Mouse (Mus musculus) hindbrain, postnatal 0 days (tissue): ENCODE data around the gene Atrnl1. TPM values are rescaled to one million over a fixed set of nuclear protein-coding genes. Genes with fewer than 3 reads are reported as not detected.
A peak's percentile ranks its signal among the peaks of the same experiment; 100 is the strongest.

ENCODE experiments used
- ATAC-seq: fragments of 200-750 bp; cut with Nextera tagmentation; 2 replicates; pipeline ENCODE4 v1.8.0; 2017; ENCODE audit warnings: mild to moderate bottlenecking, moderate TSS enrichment, moderate library complexity
- DNase-seq: peaks from one replicate; pipeline ENCODE4 v3.0.0-alpha.2; 2015; ENCODE audit warnings: low spot score
- H3K27ac ChIP-seq: fragments of 300-500 bp; sonication (generic); 2 replicates; pipeline ENCODE4 v1.5.1; 2014; ENCODE audit warnings: mild to moderate bottlenecking
- H3K27me3 ChIP-seq: fragments of 300-500 bp; sonication (generic); 2 replicates; pipeline ENCODE4 v1.6.1; 2014; ENCODE audit warnings: low read length, mixed read lengths; ENCODE audit not compliant: insufficient read depth
- H3K36me3 ChIP-seq: fragments of 300-500 bp; sonication (generic); 2 replicates; pipeline ENCODE4 v1.6.1; 2014; ENCODE audit warnings: low read length, mixed read lengths; ENCODE audit not compliant: insufficient read depth
- H3K4me1 ChIP-seq: fragments of 300-500 bp; sonication (generic); 2 replicates; pipeline ENCODE4 v1.6.1; 2014; ENCODE audit warnings: antibody characterized with exemption, low read length, mixed read lengths; ENCODE audit not compliant: insufficient read depth
- H3K4me2 ChIP-seq: fragments of 300-500 bp; sonication (generic); 2 replicates; pipeline ENCODE4 v1.6.1; 2014; ENCODE audit warnings: low read depth, mild to moderate bottlenecking, low read length, moderate library complexity, mixed read lengths
- H3K4me3 ChIP-seq: fragments of 300-500 bp; sonication (generic); 2 replicates; pipeline ENCODE4 v1.5.1; 2014; ENCODE audit warnings: low read length
- H3K9ac ChIP-seq: fragments of 300-500 bp; sonication (generic); replicated peaks from 2 replicates; pipeline ENCODE4 v1.6.1; 2014; ENCODE audit warnings: mild to moderate bottlenecking, low read length, moderate library complexity, mixed read lengths
- H3K9me3 ChIP-seq: fragments of 300-500 bp; sonication (generic); 2 replicates; pipeline ENCODE4 v1.6.1; 2016; ENCODE audit warnings: low read length, mixed read lengths
- CTCF ChIP-seq: IDR thresholded peaks from 2 replicates; pipeline ENCODE4 v1.5.1; 2016; ENCODE audit warnings: antibody characterized with exemption, control low read depth, low read depth
- WGBS: fragments of 180-500 bp; shearing (Covaris S2); extraction: QIAGEN DNeasy Blood & Tissue Kit; methylation state at CpG from one replicate; pipeline ENCODE4 v1.1.7; 2014; 5-methylcytosine and 5-hydroxymethylcytosine counted together
- polyA plus RNA-seq: library from polyadenylated mRNA; unstranded; fragments of >200 nt; fragmentation: Nextera tagmentation; extraction: Ambion mirVana; gene quantifications from 2 replicates; pipeline ENCODE4 v1.2.1, GENCODE M21; 2015
- total RNA-seq: library from RNA; depleted of rRNA; stranded (reverse); fragments of >200 nt; gene quantifications from 2 replicates; pipeline ENCODE4 v1.2.3, GENCODE M21; 2014

The Atrnl1 gene
- total and polyA plus RNA-seq, 2 experiments from 2014 or later: 4.4 to 46.0 TPM

DNA sequence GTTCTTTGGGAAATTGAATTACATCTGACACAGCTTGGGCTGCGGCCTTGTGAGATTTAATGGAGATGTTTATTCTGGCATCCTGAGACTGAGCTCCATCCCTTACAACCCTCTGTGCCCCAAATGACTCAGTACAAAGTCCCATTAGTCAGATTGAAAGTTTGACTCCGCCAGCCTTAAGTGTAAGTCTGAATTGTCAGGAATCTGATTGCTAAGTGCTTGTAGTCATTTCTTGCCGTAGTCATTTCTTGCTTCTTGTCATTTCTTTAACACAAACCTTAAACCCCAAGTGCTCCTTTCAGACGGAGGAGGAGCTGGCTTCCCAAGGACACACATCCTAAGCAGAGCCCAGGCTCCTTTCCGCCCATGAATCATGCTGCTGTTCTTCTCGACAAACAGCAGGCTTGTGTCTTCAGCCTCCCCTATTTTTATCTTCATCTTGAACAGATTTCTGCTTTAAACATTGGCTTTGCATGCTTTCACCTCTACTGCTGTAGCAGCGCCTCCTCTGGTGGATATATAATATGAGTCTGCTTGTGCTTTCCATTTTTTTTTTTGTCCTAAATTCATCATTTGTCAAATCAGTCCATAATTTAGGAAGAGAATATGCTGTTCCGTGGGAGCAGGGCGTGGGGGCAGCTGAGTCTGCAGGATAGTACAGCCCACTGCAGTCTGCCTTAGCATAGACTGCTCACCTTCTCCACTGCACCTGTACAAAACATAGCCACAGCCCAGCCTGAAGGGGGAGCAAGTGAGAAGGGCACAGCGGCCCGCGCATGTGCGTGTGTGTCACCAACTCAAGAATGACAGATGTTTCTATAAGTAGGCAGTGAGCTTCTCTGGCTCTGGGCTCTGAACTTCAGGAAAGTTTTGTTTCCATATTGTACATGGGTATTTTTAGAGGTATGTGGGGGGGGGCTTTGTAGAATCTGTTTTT lies 214.7 kb downstream of the Atrnl1 start:
- H3K9ac ChIP-seq: no peak overlapping the region
- H3K4me2 ChIP-seq: no peak overlapping the region
- no peaks in the 10 kb centered on the region for H3K4me1 ChIP-seq
- no peaks in the 10 kb centered on the region for H3K27me3 ChIP-seq
- no peak overlapping the region for H3K4me3 ChIP-seq
- WGBS: 89% methylated on average over 13 of the region's 13 CpGs
- ATAC-seq (no peak), DNase-seq (no peak)
- H3K36me3 ChIP-seq: no peaks in the 10 kb centered on the region
- H3K9me3 ChIP-seq: no peaks in the 10 kb centered on the region
- no peak overlapping the region for H3K27ac ChIP-seq
- no peak for TF ChIP-seq CTCF

DNA sequence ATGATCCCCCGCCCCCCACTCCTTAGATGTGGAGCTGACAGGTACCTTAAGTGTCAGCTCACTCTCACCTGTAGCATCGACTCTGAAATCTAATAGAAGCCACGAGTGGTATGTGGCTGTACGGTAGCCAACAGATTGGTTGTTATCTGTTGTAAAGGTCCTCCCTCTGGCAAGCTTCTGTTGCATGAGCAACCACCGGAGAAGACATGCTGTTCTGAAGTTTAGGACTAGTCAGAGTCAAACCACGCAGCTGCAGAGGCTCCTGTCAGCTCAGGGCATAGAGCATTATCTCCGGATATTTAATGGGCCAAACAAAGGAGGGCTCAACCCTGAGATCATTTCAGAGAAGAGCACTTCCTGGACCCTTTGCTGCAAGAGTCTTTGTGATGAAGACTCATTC lies 222.2 kb downstream of the Atrnl1 start:
- no peaks in the 10 kb centered on the region for H3K4me1 ChIP-seq
- no peak overlapping the region for H3K9ac ChIP-seq
- no peaks in the 10 kb centered on the region for H3K9me3 ChIP-seq
- no peak for TF ChIP-seq CTCF
- H3K27ac ChIP-seq: no peak overlapping the region
- no peak overlapping the region for H3K4me3 ChIP-seq
- H3K4me2 ChIP-seq: no peak overlapping the region
- ATAC-seq (no peak), DNase-seq (no peak)
- no peaks in the 10 kb centered on the region for H3K27me3 ChIP-seq
- H3K36me3 ChIP-seq: no peaks in the 10 kb centered on the region
- 90% methylated on average over 7 of the region's 7 CpGs for WGBS

DNA sequence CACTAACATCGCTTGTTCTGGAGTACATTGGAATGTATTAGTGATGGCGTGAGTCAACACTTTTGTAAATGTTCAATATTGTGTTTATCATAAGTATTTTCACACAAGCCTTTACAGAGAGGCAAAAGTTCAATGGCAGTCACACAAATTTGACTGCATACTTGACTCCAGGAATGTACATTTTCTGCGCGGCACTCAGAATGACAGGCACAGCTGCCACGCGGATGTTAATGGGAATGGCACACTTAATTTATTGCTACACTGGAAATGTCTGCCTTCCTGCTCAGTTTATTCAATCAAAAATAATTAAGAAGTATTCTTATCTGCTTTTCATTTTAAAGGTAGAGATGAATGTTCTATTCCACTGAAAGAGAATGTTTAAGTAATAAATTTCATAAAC lies 227.0 kb downstream of the Atrnl1 start:
- H3K27ac ChIP-seq: no peak overlapping the region
- no peak for DNase-seq
- H3K4me2 ChIP-seq: no peak overlapping the region
- H3K9ac ChIP-seq: no peak overlapping the region
- ATAC-seq: no peak
- TF ChIP-seq CTCF: no peak
- H3K36me3 ChIP-seq: no peaks in the 10 kb centered on the region
- WGBS: 69% methylated on average over 6 of the region's 6 CpGs
- H3K27me3 ChIP-seq: no peaks in the 10 kb centered on the region
- H3K4me3 ChIP-seq: no peak overlapping the region
- H3K9me3 ChIP-seq: no peaks in the 10 kb centered on the region
- H3K4me1 ChIP-seq: no peaks in the 10 kb centered on the region

DNA sequence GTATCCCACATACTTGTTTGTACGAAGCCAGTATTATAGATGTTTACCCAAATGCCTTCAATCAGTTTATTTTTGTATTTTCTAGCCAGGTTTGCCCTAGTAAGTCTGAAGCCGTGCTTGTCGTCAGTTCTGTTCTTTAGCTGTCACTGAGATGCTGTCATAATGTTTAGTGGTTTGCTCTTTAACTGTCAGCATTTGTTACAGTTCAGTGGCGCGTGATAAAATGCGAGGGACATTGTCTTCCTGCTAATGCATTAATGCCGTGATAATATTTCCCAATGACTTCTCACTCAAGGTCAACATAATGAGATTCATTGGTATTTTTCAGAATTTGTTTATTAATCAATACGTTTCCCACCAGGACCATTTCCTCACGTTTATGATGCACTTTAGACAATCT lies 227.7 kb downstream of the Atrnl1 start:
- Histone ChIP-seq H3K9me3 (no peaks in the 10 kb centered on the region), H3K9ac (no peak overlapping the region), H3K27ac (no peak overlapping the region), H3K4me2 (no peak overlapping the region), H3K4me1 (no peaks in the 10 kb centered on the region), H3K27me3 (no peaks in the 10 kb centered on the region), H3K36me3 (no peaks in the 10 kb centered on the region), H3K4me3 (no peak overlapping the region)
- TF ChIP-seq CTCF: no peak
- no peak for DNase-seq
- WGBS: 61% methylated on average over 9 of the region's 9 CpGs
- no peak for ATAC-seq

DNA sequence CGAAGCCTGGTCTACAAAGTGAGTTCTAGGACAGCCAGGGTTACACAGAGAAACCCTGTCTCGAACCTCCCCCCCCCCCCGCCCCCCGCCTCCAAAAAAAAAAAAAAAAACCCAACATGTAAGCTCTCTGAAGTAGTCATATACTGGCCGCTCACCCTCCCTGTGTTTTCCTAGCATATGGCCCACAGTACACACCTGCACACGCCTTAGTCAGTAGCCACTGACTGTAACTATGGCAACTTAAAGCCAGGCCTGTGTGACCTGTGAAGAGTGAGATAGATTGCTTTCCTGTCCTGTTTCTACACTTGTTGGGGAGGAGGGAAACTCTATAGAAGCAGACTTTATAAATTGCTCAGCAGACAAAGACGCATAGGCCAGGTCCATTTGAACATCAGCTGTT lies 239.1 kb downstream of the Atrnl1 start:
- Histone ChIP-seq H3K4me3 (no peak overlapping the region), H3K27me3 (no peaks in the 10 kb centered on the region), H3K36me3 (no peaks in the 10 kb centered on the region), H3K9me3 (no peaks in the 10 kb centered on the region), H3K9ac (no peak overlapping the region), H3K4me2 (no peak overlapping the region), H3K4me1 (no peaks in the 10 kb centered on the region), H3K27ac (no peak overlapping the region)
- ATAC-seq (no peak), DNase-seq (no peak)
- TF ChIP-seq CTCF: no peak
- 73% methylated on average over 6 of the region's 7 CpGs for WGBS

DNA sequence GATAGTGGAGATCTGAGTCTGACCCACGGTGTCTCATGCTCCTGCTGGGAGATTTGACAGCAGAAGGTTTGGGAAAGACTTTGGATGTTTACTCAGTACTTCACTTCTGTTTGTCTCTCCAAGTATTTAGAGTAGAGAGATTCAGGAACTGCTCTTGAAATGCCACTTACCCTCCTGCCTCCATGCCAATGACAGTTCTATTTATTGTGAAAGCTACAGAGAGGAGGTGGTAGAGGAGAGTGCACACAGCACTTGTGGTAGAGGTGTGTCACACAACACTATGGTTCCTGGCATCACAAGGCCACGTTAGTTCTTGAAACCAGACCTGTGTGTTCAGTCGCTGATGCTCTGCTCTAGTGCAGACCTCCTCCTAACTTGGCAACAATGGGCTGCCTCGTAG lies 257.5 kb downstream of the Atrnl1 start:
- Histone ChIP-seq H3K9me3 (no peaks in the 10 kb centered on the region), H3K4me1 (no peaks in the 10 kb centered on the region), H3K4me2 (no peak overlapping the region), H3K4me3 (no peak overlapping the region), H3K9ac (no peak overlapping the region), H3K27ac (no peak overlapping the region), H3K36me3 (no peaks in the 10 kb centered on the region), H3K27me3 (no peaks in the 10 kb centered on the region)
- ATAC-seq (no peak), DNase-seq (no peak)
- 83% methylated on average over 4 of the region's 4 CpGs for WGBS
- no peak for TF ChIP-seq CTCF

DNA sequence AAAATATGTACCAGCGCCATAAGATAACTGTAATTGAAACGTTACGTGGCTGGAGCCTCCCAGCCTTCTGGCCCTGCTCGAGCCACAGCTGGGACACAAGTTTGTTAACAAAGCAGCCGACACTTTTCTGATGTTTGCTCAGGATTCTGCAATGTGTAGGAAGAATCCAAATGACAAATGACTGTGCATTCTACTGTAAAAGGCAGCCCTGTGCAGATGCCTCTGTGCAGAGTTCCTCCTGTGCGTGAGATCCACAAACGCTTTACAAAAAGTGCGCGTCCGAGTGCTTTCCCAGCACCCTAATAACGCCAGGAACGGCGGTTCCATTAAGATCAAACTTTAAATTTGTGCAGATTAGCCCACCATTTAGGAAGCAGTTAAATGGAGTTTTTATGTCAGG lies 260.0 kb downstream of the Atrnl1 start:
- no peaks in the 10 kb centered on the region for H3K4me1 ChIP-seq

More for the DNA sequence above, 260.0 kb downstream of the Atrnl1 start:
- H3K9me3 ChIP-seq: no peaks in the 10 kb centered on the region
- no peak for TF ChIP-seq CTCF
- DNase-seq (no peak), ATAC-seq (no peak)
- 46% methylated on average over 13 of the region's 13 CpGs for WGBS
- H3K27ac ChIP-seq: no peak overlapping the region
- H3K4me2 ChIP-seq: 0 out of 2 replicates have a peak overlapping the region, but pooled peaks have one; percentile 16
- no peaks in the 10 kb centered on the region for H3K27me3 ChIP-seq
- H3K36me3 ChIP-seq: no peaks in the 10 kb centered on the region
- no peak overlapping the region for H3K4me3 ChIP-seq
- no peak overlapping the region for H3K9ac ChIP-seq
